In genomic region chr2:21060347-21060650, GRCm38 (mm10) we compare ENCODE assay signal across 13 mouse cellular contexts.
A peak's percentile ranks its signal among the peaks of the same experiment; 100 is the strongest.
DNase-seq lines count a peak whose midpoint lies in the region; ATAC-seq lines count a peak whose summit lies in the region.
"Had no signal": no experiment of that assay in that cellular context is flagged by ENCODE, and none has a peak within 500 bp of the region (broad histone marks: within the 10 kb centered on the region; RNA-seq: fewer than 3 reads in every experiment).

No protein-coding gene starts in this region.

- H3K27ac ChIP-seq in hindbrain, embryonic 11.5 days (ENCODE audit: low read depth, low read length): peak overlapping the region; percentile 83
- peak overlapping the region; percentile 82 for H3K27ac ChIP-seq in midbrain, embryonic 16.5 days (ENCODE audit: low read length)
- H3K27ac ChIP-seq: intestine, embryonic 15.5 days; liver, embryonic 14.5 days had no signal

- 49% methylated on average over 2 of the region's 2 CpGs for WGBS in hindbrain, embryonic 11.5 days
- 25% methylated on average over 2 of the region's 2 CpGs for WGBS in midbrain, embryonic 16.5 days

- no peaks in the 10 kb centered on the region for H3K36me3 ChIP-seq in hindbrain, embryonic 11.5 days (ENCODE audit: control insufficient read depth, insufficient read depth, low read length)
- H3K36me3 ChIP-seq in midbrain, embryonic 16.5 days (ENCODE audit: control insufficient read depth, insufficient read depth, low read length): no peaks in the 10 kb centered on the region
- H3K36me3 ChIP-seq: heart, embryonic 12.5 days; intestine, embryonic 15.5 days had no signal

- H3K9ac ChIP-seq in hindbrain, embryonic 11.5 days (ENCODE audit: low read depth, low read length): no peak overlapping the region
- H3K9ac ChIP-seq in midbrain, embryonic 16.5 days (ENCODE audit: low read depth, low read length): no peak overlapping the region
- H3K9ac ChIP-seq: heart, embryonic 12.5 days; intestine, embryonic 15.5 days; liver, embryonic 14.5 days had no signal

- peak; percentile 85 for ATAC-seq in hindbrain, embryonic 11.5 days (ENCODE audit: low FRiP score)
- ATAC-seq in midbrain, embryonic 16.5 days: peak; percentile 91
- ATAC-seq: intestine, embryonic 15.5 days had no signal

- no peaks in the 10 kb centered on the region for H3K27me3 ChIP-seq in hindbrain, embryonic 11.5 days (ENCODE audit: control insufficient read depth, insufficient read depth, low read length)
- H3K27me3 ChIP-seq in midbrain, embryonic 16.5 days (ENCODE audit: control insufficient read depth, insufficient read depth, low read depth, low read length): no peaks in the 10 kb centered on the region
- H3K27me3 ChIP-seq: CH12.LX; heart, embryonic 12.5 days; intestine, embryonic 15.5 days had no signal

- no peaks in the 10 kb centered on the region for H3K9me3 ChIP-seq in hindbrain, embryonic 11.5 days (ENCODE audit: control insufficient read depth, low read length)
- H3K9me3 ChIP-seq in midbrain, embryonic 16.5 days (replicated peaks; ENCODE audit: control insufficient read depth, low read length, poor library complexity, severe bottlenecking): no peaks in the 10 kb centered on the region
- H3K9me3 ChIP-seq: heart, embryonic 12.5 days; intestine, embryonic 15.5 days had no signal

- DNase-seq in R1 (ENCODE audit: low read depth, low spot score) (peak; percentile 29), MN1 (ENCODE audit: low spot score) (no peak)
- peak; percentile 41 for DNase-seq in embryo, embryonic 10.5 days (ENCODE audit: low spot score)
- DNase-seq in hindbrain, embryonic 11.5 days (ENCODE audit: low spot score): no peak
- no peak for DNase-seq in urinary bladder, adult 2 months (ENCODE audit: low spot score)
- DNase-seq in kidney, postnatal 36 days: no peak
- DNase-seq: cerebellum, postnatal 36 days; thymus, postnatal 14 days had no signal

- no peaks in the 10 kb centered on the region for H3K4me1 ChIP-seq in hindbrain, embryonic 11.5 days (replicated peaks; ENCODE audit: control insufficient read depth, insufficient read depth, low read length)
- peaks cover 17% of the 10 kb centered on the region for H3K4me1 ChIP-seq in midbrain, embryonic 16.5 days (ENCODE audit: control insufficient read depth, insufficient read depth, low read length)
- H3K4me1 ChIP-seq: heart, embryonic 12.5 days; intestine, embryonic 15.5 days had no signal

- no peak overlapping the region for H3K4me2 ChIP-seq in hindbrain, embryonic 11.5 days (replicated peaks; ENCODE audit: low read depth, low read length)
- H3K4me2 ChIP-seq in midbrain, embryonic 16.5 days (ENCODE audit: low read length): no peak overlapping the region; the same call in 1 of the 2 replicates
- H3K4me2 ChIP-seq: heart, embryonic 12.5 days; intestine, embryonic 15.5 days had no signal

- no peak overlapping the region for H3K4me3 ChIP-seq in hindbrain, embryonic 11.5 days (ENCODE audit: low read depth, low read length)
- H3K4me3 ChIP-seq in midbrain, embryonic 16.5 days (ENCODE audit: low read depth, low read length): no peak overlapping the region
- H3K4me3 ChIP-seq: heart, embryonic 12.5 days; intestine, embryonic 15.5 days had no signal

Comparison
In these comparisons a context has a peak if more than half of its experiments do, and no peak if none do; other contexts are left out.
1. DNase-seq: peak in R1 (single experiment) and embryo, embryonic 10.5 days (single experiment); none in hindbrain, embryonic 11.5 days (single experiment), urinary bladder, adult 2 months (single experiment), MN1 (single experiment) and kidney, postnatal 36 days (0 of 2).